Mouse (Mus musculus): ENCODE results near the gene Wdr89. TPM values are rescaled to one million over a fixed set of nuclear protein-coding genes. Genes with fewer than 3 reads are reported as not detected.

Gene Wdr89
- polyA plus RNA-seq, 1 experiment from 2014 or later, result 11.9 TPM

DNA sequence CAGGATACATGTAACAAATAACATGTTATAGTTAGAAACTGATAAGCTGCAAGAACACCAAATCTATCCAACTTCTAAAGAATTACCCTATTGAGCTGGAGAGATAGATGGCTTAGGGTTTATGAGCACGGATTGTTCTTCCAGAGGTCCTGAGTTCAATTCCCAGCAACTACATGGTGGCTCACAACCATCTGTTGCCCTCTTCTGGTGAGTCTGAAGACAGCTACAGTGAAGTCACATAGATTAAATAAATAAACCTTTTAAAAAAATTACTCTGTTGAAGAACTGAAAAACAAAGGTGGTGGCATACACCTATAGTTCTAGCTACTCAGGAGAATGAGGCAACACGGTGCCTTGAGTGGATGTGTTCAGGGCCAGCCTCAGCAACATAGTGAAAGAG, 21.7 kb downstream of the Wdr89 start:
- ATAC-seq (replicated peaks; ENCODE audit: low FRiP score), result no peak
- WGBS, result 84% methylated on average over 2 of the region's 2 CpGs

DNA sequence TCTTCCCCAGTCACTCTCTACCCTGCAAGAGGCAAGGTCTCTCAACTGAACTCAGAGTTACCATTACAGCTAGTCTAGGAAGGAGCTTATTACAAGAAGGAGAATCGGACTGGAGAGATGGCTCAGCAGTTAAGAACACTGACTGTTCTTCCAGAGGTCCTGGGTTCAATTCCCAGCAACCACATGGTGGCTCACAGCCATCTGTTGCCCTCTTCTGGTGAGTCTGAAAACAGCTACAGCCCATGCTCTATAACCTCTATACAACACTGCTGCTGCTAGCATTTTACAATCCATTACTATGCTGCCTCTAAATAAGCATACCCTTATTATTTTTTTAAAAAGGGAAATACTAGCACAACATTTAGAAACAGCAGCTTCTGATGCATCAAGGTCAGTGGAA, 23.6 kb downstream of the Wdr89 start:
- ATAC-seq (replicated peaks; ENCODE audit: low FRiP score) (no peak), DNase-seq (ENCODE audit: low spot score) (no peak)
- no peaks in the 10 kb centered on the region for H3K27me3 ChIP-seq (ENCODE audit: control insufficient read depth, insufficient read depth, low read length)
- H3K36me3 ChIP-seq (ENCODE audit: control insufficient read depth, insufficient read depth, low read length), result no peaks in the 10 kb centered on the region
- H3K4me1 ChIP-seq (replicated peaks; ENCODE audit: control insufficient read depth, insufficient read depth, low read length), result no peaks in the 10 kb centered on the region
- H3K4me2 ChIP-seq (ENCODE audit: low read depth, low read length, severe bottlenecking), result no peak overlapping the region
- H3K9me3 ChIP-seq (ENCODE audit: control insufficient read depth, low read length), result no peaks in the 10 kb centered on the region; the same call in 1 of the 2 replicates
- WGBS, result 92% methylated on average over 1 of the region's 1 CpGs
- no peak overlapping the region for H3K4me3 ChIP-seq (ENCODE audit: low read depth, low read length)
- H3K9ac ChIP-seq (ENCODE audit: low read length), result no peak overlapping the region
- H3K27ac ChIP-seq (ENCODE audit: low read depth, low read length), result no peak overlapping the region

More for the DNA sequence above, 21.7 kb downstream of the Wdr89 start:
- H3K27ac ChIP-seq (ENCODE audit: low read depth, low read length), result no peak overlapping the region
- DNase-seq (ENCODE audit: low spot score), result no peak
- H3K9me3 ChIP-seq (ENCODE audit: control insufficient read depth, low read length), result no peaks in the 10 kb centered on the region; the same call in 1 of the 2 replicates
- no peak overlapping the region for H3K9ac ChIP-seq (ENCODE audit: low read length)
- H3K4me2 ChIP-seq (ENCODE audit: low read depth, low read length, severe bottlenecking), result no peak overlapping the region
- H3K27me3 ChIP-seq (ENCODE audit: control insufficient read depth, insufficient read depth, low read length), result no peaks in the 10 kb centered on the region
- H3K4me3 ChIP-seq (ENCODE audit: low read depth, low read length), result no peak overlapping the region
- H3K36me3 ChIP-seq (ENCODE audit: control insufficient read depth, insufficient read depth, low read length), result no peaks in the 10 kb centered on the region
- no peaks in the 10 kb centered on the region for H3K4me1 ChIP-seq (replicated peaks; ENCODE audit: control insufficient read depth, insufficient read depth, low read length)

DNA sequence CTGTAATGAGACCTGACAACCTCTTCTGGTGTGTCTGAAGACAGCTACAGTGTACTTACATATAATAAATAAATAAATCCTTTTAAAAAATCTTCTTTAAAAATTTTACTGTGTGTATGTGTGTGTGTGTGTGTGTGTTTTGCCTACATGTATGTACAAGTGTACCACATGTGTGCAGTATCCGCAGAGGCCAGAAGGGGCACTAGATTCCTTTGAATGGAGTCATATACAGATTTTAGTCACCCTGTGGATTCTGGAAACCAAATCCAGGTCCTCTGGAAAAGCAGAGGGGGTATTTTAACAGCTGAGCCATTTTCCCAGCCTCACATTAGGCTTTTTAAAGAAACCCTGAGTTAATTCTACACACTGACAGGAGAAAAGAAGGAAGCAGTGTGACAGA, 27.6 kb downstream of the Wdr89 start:
- Histone ChIP-seq H3K4me3 (ENCODE audit: low read depth, low read length) (no peak overlapping the region), H3K27me3 (ENCODE audit: control insufficient read depth, insufficient read depth, low read length) (no peaks in the 10 kb centered on the region), H3K27ac (ENCODE audit: low read depth, low read length) (no peak overlapping the region), H3K9me3 (ENCODE audit: control insufficient read depth, low read length) (no peaks in the 10 kb centered on the region), H3K9ac (ENCODE audit: low read length) (no peak overlapping the region), H3K4me2 (ENCODE audit: low read depth, low read length, severe bottlenecking) (no peak overlapping the region), H3K36me3 (ENCODE audit: control insufficient read depth, insufficient read depth, low read length) (no peaks in the 10 kb centered on the region), H3K4me1 (replicated peaks; ENCODE audit: control insufficient read depth, insufficient read depth, low read length) (no peaks in the 10 kb centered on the region)
- WGBS, result 89% methylated on average over 1 of the region's 1 CpGs
- no peak for DNase-seq (ENCODE audit: low spot score)
- ATAC-seq (replicated peaks; ENCODE audit: low FRiP score), result no peak

DNA sequence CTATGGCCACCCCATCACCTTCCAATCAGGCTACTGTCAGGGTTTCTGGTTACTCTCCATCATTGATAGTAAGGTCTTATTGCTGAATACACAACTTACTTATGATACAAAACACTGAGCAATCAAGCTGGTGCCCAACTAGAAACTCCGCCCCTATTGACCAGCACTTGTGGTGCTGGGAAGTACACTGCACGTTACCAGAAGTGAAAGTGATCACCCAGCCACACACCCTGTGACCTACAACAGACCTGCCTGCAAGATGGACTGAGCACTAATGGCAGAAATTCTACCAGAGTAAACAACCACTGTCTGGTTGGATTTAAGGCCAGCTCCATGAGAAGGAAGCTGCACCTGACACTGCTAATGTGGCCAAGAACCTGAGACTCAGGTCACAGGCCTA, 31.0 kb downstream of the Wdr89 start:
- Histone ChIP-seq H3K27ac (ENCODE audit: low read depth, low read length) (no peak overlapping the region), H3K36me3 (ENCODE audit: control insufficient read depth, insufficient read depth, low read length) (no peaks in the 10 kb centered on the region), H3K4me2 (ENCODE audit: low read depth, low read length, severe bottlenecking) (no peak overlapping the region), H3K9ac (ENCODE audit: low read length) (no peak overlapping the region), H3K27me3 (ENCODE audit: control insufficient read depth, insufficient read depth, low read length) (no peaks in the 10 kb centered on the region), H3K9me3 (ENCODE audit: control insufficient read depth, low read length) (no peaks in the 10 kb centered on the region), H3K4me1 (replicated peaks; ENCODE audit: control insufficient read depth, insufficient read depth, low read length) (no peaks in the 10 kb centered on the region), H3K4me3 (ENCODE audit: low read depth, low read length) (no peak overlapping the region)
- ATAC-seq (replicated peaks; ENCODE audit: low FRiP score) (no peak), DNase-seq (ENCODE audit: low spot score) (no peak)
- 87% methylated on average over 2 of the region's 2 CpGs for WGBS

GRCm38 (mm10) chr12:75637103-75637502, 32.2 kb downstream of the Wdr89 start:
- DNase-seq (ENCODE audit: low spot score) (no peak), ATAC-seq (replicated peaks; ENCODE audit: low FRiP score) (no peak)
- H3K4me2 ChIP-seq (ENCODE audit: low read depth, low read length, severe bottlenecking), result no peak overlapping the region
- no peak overlapping the region for H3K9ac ChIP-seq (ENCODE audit: low read length)
- H3K9me3 ChIP-seq (ENCODE audit: control insufficient read depth, low read length), result no peaks in the 10 kb centered on the region
- H3K4me1 ChIP-seq (replicated peaks; ENCODE audit: control insufficient read depth, insufficient read depth, low read length), result no peaks in the 10 kb centered on the region
- no peaks in the 10 kb centered on the region for H3K27me3 ChIP-seq (ENCODE audit: control insufficient read depth, insufficient read depth, low read length)
- WGBS, result 85% methylated on average over 3 of the region's 3 CpGs
- H3K27ac ChIP-seq (ENCODE audit: low read depth, low read length), result no peak overlapping the region
- H3K36me3 ChIP-seq (ENCODE audit: control insufficient read depth, insufficient read depth, low read length), result no peaks in the 10 kb centered on the region
- no peak overlapping the region for H3K4me3 ChIP-seq (ENCODE audit: low read depth, low read length)

DNA sequence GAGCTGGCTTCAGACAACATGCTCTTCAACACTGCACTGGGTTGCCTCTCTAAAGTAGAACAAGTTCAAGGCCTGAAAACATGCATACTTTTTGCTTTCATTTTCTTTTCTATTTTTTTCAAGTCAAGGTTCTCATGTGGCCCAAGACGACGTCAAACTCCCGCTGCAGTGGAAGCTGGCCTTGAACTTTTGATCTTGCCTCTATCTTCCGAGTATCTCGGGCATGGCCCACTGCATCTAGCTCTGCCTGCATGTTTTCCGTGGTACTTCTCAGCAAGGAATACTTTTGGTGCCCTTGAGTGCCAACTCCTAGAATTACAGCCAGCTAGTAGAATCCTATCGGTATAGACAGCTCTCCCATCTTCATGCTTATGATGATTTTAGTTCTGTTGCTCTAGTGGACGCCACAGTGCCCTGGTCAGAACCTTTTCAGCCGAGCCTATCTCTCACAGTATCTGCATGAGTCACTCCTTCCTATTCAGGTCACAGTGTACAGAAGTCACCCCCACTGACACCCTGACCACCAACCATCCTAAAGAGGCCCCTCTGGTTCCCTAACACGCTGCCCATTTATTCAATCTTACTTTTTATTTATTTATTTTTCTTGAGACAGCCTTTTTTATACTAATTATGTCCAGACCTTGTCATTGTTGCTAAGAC, 33.4 kb downstream of the Wdr89 start:
- no peak overlapping the region for H3K9ac ChIP-seq (ENCODE audit: low read length)
- DNase-seq (ENCODE audit: low spot score) (no peak), ATAC-seq (replicated peaks; ENCODE audit: low FRiP score) (no peak)
- no peaks in the 10 kb centered on the region for H3K9me3 ChIP-seq (ENCODE audit: control insufficient read depth, low read length)
- whole genome bisulfite sequencing, result 90% methylated on average over 10 of the region's 10 CpGs
- no peak overlapping the region for H3K4me3 ChIP-seq (ENCODE audit: low read depth, low read length)
- H3K36me3 ChIP-seq (ENCODE audit: control insufficient read depth, insufficient read depth, low read length), result no peaks in the 10 kb centered on the region
- H3K27me3 ChIP-seq (ENCODE audit: control insufficient read depth, insufficient read depth, low read length), result no peaks in the 10 kb centered on the region
- no peak overlapping the region for H3K27ac ChIP-seq (ENCODE audit: low read depth, low read length)
- no peaks in the 10 kb centered on the region for H3K4me1 ChIP-seq (replicated peaks; ENCODE audit: control insufficient read depth, insufficient read depth, low read length)
- no peak overlapping the region for H3K4me2 ChIP-seq (ENCODE audit: low read depth, low read length, severe bottlenecking)

DNA sequence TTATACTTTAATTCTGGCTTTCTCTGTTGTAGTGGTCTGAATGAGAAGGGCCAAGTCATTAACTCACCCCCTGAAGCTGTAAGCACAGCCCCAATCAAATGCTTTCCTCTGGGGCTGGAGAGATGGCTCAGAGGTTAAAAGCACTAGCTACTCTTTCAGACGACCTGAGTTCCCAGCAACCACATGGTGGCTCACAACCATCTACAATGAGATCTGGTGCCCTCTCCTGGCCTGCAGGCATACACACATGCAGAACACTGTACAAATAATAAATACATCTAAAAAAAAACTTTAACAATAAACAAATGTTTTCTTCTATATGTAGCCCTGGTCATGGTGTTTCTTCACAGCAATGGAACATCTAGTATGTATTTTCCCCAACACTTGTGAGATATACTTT, 39.7 kb downstream of the Wdr89 start:
- no peak for ATAC-seq (replicated peaks; ENCODE audit: low FRiP score)
- no peak overlapping the region for H3K4me3 ChIP-seq (ENCODE audit: low read depth, low read length)
- no peak overlapping the region for H3K4me2 ChIP-seq (ENCODE audit: low read depth, low read length, severe bottlenecking)
- no peaks in the 10 kb centered on the region for H3K36me3 ChIP-seq (ENCODE audit: control insufficient read depth, insufficient read depth, low read length)
- H3K4me1 ChIP-seq (replicated peaks; ENCODE audit: control insufficient read depth, insufficient read depth, low read length), result no peaks in the 10 kb centered on the region
- no peak overlapping the region for H3K27ac ChIP-seq (ENCODE audit: low read depth, low read length)
- no peak overlapping the region for H3K9ac ChIP-seq (ENCODE audit: low read length)
- no peak for DNase-seq (ENCODE audit: low spot score)
- WGBS, result 63% methylated on average over 1 of the region's 1 CpGs
- no peaks in the 10 kb centered on the region for H3K27me3 ChIP-seq (ENCODE audit: control insufficient read depth, insufficient read depth, low read length)
- no peaks in the 10 kb centered on the region for H3K9me3 ChIP-seq (ENCODE audit: control insufficient read depth, low read length)

DNA sequence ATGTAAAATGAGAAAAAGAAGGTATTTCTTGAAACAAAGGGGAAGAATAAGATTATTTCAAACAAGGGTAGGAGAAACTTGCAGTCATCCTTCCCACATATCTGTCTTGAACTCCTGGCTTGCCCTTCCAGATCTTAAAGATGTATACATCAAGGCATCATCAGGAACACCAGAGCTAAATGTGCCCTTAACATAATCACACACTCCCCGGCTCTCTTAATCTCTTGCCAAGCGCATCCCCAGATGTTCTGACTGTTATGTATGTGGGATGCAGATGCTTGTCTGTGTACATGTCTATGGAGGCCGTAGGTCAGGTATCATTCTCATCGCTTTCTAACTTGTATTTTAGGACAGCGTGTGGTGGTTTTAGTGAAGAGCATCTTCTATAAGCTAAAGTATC, 46.0 kb downstream of the Wdr89 start:
- 96% methylated on average over 5 of the region's 5 CpGs for WGBS
- no peak overlapping the region for H3K9ac ChIP-seq (ENCODE audit: low read length)
- H3K27me3 ChIP-seq (ENCODE audit: control insufficient read depth, insufficient read depth, low read length), result no peaks in the 10 kb centered on the region
- no peaks in the 10 kb centered on the region for H3K9me3 ChIP-seq (ENCODE audit: control insufficient read depth, low read length)
- H3K36me3 ChIP-seq (ENCODE audit: control insufficient read depth, insufficient read depth, low read length), result no peaks in the 10 kb centered on the region
- no peaks in the 10 kb centered on the region for H3K4me1 ChIP-seq (replicated peaks; ENCODE audit: control insufficient read depth, insufficient read depth, low read length)
- no peak overlapping the region for H3K27ac ChIP-seq (ENCODE audit: low read depth, low read length)
- ATAC-seq (replicated peaks; ENCODE audit: low FRiP score) (no peak), DNase-seq (ENCODE audit: low spot score) (no peak)
- no peak overlapping the region for H3K4me3 ChIP-seq (ENCODE audit: low read depth, low read length)
- H3K4me2 ChIP-seq (ENCODE audit: low read depth, low read length, severe bottlenecking), result no peak overlapping the region

- Histone ChIP-seq H3K9me3 (ENCODE audit: control insufficient read depth, low read length) (no peaks in the 10 kb centered on the region), H3K36me3 (ENCODE audit: control insufficient read depth, insufficient read depth, low read length) (no peaks in the 10 kb centered on the region), H3K27me3 (ENCODE audit: control insufficient read depth, insufficient read depth, low read length) (no peaks in the 10 kb centered on the region), H3K27ac (ENCODE audit: low read depth, low read length) (no peak overlapping the region), H3K4me3 (ENCODE audit: low read depth, low read length) (no peak overlapping the region), H3K4me2 (ENCODE audit: low read depth, low read length, severe bottlenecking) (no peak overlapping the region), H3K9ac (ENCODE audit: low read length) (no peak overlapping the region), H3K4me1 (replicated peaks; ENCODE audit: control insufficient read depth, insufficient read depth, low read length) (no peaks in the 10 kb centered on the region)
- ATAC-seq (replicated peaks; ENCODE audit: low FRiP score), result no peak
- WGBS, result 82% methylated on average over 3 of the region's 3 CpGs
- no peak for DNase-seq (ENCODE audit: low spot score)
Measured at GRCm38 (mm10) chr12:75622835-75623234, 46.5 kb downstream of the Wdr89 start.

Data from forebrain, embryonic 11.5 days (tissue).